Mouse (Mus musculus): ENCODE measurements around the gene Kctd11.
"Not testable (repeated sequence)": the region's sequence is repeated elsewhere in the genome, so short reads cannot be mapped to it uniquely, and the experiment has no call there.

The Kctd11 gene

DNA sequence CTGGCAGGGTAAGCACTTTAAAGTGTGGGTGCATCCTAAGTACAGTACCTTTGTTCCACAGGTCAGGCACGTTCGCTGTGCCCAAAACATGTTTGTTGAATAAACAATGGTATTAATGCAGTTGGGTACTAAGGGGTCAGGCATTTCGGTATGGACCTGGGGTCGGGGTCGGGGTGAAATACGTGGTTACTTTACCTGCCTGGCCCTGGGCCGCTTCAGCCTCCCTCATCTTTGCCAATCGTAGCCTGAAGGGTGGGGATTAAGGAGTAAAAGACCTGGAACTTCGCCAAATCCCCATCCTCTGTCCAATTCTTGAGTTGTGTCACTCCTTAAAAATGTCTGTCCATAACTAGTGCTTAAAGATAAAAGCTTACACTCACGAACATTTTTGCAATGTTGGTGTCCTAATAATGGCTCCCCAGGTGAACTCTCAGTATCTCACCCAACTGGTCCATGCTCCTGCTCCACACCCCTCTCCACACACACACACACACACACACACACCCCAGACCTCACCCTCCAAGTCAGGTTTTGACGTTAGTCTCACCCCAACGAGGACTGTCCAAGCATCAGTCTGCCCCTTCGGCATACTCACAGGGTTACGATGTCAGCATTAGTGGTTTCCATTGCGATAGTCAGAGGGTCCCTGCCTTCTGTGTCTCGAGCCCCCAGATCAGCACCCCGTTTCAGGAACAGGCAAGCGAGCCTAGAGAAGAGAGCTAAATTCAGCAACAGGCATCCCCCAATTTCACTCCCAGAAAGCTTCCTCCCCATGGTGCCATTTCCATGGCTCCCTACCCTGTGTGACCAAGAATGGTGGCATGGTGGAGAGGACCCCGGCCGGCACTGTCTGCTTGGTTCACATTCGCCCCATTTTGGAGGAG lies 823 bp upstream of the Kctd11 start:
- DNase-seq (ENCODE audit: low spot score in 2 of 2) = no peak

DNA sequence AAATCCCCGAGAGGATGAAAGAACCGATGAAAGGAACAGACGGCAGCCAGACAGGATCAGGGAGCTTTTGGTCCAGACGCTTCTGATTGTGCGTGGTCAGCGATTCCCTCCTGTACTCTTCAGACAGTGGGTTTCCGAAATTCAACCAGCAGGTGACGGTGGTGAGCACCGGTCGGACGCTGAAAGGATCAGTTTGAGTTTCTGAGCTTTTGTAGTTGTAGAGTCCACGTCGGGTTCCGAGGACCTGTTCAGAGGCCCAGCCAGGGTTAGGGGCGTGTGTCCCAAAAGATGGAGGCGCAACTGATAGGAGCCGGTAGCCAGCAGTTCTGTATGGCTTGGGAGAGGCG lies 727 bp downstream of the Kctd11 start:
- peak in 1 of 2 experiments; percentile 39 for DNase-seq (ENCODE audit: low spot score in 2 of 2)

DNA sequence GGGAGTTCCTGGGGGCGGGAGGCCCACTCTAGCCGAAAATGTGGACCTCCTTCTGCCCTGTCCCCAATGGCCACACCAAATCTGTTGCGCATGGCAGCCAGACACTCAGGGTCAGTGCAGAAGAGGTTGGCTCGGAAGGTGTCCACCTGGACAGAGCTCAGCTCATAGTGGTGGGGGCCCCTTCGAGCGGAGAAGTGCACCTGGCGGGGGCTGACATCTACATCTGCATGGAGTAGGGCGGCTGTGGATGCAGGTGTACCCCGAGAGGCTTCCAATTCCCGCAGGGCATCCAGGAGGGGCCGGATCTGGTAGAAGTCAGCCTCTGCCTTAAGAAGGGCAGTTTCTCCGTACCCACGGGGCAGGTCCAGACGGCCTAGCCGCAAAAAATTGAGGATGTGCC lies 1.5 kb downstream of the Kctd11 start:
- no peak for DNase-seq (ENCODE audit: low spot score in 2 of 2)

DNA sequence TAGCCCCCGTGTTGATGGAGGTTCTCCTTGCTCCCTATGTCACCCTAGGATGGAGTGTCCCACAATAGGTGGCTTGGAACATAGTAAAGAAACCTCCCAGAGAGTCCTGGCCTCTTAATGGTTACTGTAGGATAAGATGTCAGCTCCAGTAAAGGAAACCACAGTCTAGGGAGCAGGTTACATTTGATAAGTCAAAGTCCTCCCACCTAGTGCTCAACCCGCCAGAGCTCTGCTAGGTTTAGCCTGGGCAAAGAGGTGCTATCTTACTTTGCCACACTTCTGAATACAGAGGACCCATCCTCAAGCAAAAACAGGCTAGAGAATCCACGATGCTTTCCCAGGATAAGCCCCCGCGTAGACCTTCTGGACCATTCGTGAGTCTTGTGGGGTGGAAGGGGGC lies 2.3 kb downstream of the Kctd11 start:
- no peak for DNase-seq (ENCODE audit: low spot score in 2 of 2)

DNA sequence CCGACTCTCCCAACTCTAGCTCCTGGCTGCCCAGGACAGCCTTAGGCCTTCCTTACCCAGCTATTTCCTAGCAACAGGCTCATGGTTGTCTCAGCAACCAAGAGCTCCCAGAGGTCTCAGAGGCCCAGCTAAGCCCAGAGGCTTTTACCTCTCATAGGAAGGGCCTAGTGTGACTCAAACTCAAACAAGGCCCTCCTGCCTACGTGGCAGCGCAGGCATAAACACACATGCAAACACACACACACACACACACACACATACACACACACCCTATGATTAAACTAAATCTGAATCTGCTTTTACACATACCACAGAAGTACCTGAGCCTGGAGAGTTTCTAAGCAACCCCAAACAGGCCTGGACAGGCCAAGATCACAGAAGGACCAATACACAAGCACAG lies 2.8 kb downstream of the Kctd11 start:
- no peak for DNase-seq (ENCODE audit: low spot score in 2 of 2)

DNA sequence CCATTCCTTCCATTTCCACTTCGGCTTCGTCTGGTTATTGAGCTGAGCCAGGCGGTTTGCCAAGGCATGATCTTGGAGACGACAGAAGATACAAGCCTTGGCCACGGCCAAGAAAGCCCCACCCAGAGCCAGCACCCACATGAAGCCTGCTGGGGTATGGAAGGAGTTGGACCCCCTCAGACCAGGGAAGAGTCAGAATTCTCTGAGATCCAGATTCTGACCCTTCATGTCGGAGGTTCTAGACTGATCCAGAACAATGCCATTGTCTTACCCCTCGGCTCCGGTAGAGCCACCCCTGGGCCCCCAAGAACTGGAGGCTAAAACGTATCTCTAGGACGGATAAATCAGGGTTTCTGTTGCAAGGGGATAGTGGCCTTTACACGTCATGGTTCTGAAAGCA lies 3.3 kb downstream of the Kctd11 start, which contains the start of gene Tmem95:
Gene Tmem95, minus strand, starts transcription at position 141 of the 400 bp plus-strand sequence.
- no peak for DNase-seq (ENCODE audit: low spot score in 2 of 2)

DNA sequence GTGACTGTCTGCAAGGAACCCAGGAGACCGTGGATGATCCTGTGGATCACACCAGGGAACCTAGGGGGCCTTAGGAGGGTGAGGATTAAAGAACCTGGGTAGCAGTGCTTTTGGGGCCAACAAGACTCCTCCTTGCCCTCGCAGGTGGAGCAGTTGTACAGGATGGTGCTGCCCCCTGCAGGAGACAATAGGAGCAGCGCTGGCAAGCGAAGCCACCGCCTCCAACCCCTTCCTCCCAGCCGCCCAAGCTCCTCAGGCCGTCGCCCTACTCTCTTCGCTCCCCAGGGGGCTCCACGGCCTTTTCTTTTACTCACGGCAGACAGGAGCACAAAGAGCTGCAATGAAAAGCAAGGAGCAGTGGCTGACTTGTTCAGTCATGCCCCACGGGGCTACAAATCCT lies 4.3 kb downstream of the Kctd11 start:
- peak; percentile 71 to 72 for DNase-seq (ENCODE audit: low spot score in 2 of 2)

DNA sequence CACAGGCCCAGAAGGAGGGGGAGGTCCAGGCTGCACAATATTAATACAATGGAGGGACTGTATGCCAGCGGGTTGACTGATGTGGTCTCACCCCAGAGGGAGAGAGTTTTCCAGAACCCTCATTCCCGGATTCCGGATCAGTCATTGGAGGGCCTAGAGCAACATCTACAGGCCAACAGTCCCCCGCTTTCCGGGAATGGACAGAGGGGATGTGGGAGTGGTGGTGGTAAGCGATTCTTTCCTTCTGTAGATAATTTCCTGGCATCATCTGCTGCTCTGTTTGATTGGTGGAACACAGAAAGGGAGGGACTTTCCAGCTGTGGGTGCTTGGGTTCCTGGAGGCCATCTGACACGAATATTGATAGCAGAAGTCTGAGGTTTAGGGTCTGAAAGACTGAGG lies 5.0 kb downstream of the Kctd11 start:
- peak in 1 of 2 experiments; percentile 27 for DNase-seq (ENCODE audit: low spot score in 2 of 2)

DNA sequence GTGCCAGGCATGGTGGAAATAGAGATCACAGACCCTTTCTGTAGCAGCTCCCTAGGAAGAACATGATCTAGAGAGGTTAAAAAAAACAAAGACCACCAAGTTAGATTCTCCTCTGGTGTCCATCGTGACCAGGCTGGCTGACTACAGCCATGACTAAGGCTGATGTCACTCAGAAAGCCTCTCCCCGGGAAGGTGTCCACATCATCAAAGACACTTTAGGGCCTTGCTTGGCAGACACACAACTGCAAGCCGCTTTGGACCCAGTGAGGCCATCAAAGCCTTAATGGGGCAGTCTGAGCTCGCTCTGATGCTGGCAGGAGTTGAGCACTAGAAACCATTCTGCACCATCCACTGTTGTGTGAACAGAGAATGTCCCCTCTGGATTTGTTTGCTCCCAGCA lies 8.8 kb downstream of the Kctd11 start:
- DNase-seq (ENCODE audit: low spot score in 2 of 2) = no peak

DNA sequence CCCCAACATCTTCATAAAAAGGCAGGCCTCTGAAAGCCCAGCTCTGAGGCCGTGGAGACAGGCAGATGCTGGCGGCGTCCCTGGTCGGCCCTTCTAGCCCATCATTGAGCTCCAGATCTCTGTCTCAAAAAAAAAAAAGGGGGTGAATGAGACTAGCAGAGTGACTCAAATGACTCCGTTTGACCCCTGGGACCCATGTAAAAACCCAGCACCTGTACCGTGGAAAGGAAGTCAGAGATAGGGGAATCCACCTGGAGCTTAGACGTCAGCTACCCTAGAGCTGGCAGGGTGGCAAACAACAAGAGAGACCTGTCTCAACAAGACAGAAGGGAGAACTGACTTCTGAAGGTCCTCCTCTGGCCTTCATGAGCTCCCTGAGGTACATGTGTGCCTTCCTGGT lies 9.4 kb downstream of the Kctd11 start:
- no peak for DNase-seq (ENCODE audit: low spot score in 2 of 2)

DNA sequence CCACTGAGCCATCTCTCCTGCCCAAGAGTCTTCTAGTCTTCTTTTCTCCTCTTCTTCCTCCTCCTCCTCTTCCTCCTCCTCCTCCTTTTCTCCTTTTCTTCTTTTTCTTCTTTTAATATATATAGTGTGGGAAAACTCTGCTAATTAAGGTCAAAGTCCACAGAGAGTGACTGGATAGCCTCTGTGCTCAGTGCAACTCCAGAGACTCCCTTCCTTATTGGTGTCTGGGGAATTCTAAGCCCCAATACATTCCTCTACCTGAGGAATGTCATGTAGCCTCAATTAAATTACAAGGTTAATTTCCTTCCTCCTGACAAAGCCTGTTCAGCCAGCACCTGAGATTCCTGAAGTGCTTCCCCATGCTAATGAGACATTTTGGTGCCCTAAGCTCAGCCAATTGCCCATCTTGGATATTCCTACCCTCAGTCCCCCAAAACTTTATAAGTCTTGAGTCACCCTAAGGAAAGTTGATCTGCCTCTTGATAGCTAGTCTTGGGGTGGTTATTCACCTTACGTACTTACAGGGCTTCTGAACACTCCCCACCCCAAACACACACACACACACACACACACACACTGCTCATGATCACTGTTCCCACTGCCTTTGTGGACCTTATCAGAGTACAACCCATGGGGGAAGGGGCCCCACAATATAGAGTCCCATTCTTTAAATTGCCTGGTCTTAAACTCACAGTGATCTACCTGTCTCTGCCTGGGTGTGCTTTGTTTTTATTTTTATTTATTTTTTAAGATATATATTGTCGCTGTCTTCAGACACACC lies 10.7 kb downstream of the Kctd11 start:
- DNase-seq (ENCODE audit: low spot score in 2 of 2) = no peak

DNA sequence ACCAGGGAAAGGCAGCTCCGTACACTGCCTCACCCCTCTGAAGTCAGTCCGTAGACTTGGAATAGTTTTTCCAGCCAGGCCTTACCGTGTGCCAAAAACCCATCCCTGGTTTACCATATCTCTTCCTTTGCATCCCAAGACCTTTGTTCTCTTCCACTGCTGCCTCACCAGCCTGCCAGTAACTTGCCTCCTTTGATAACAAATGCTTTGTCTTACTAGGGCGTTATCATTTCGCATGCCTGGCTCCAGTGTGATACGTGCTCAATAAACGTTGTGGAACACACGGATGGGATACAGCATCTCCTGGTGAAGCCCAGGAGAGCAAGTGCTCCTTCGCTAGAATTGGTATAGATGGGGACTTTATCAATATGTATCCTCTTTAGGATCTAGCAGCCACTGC lies 13.9 kb downstream of the Kctd11 start:
- DNase-seq (ENCODE audit: low spot score in 2 of 2) = no peak

DNA sequence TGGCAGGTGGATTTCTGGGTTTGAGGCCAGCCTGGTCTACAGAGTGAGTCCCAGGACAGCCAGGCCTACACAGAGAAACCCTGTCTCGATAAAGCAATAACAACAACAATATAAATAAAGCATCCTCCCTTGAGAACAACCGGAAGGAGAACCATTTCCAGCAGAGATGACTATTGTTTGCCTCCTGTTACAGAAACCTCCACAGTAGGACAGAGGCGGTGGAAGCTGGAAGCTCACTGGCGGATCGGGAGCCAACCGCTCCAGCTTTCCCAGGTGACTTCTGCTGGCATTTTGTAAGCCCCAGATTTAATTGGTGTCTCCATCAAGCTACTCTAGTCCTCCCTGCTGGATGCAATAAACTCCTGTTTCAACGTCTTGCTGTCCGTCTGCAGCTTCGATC lies 15.6 kb downstream of the Kctd11 start:
- DNase-seq (ENCODE audit: low spot score in 2 of 2) = no peak

DNA sequence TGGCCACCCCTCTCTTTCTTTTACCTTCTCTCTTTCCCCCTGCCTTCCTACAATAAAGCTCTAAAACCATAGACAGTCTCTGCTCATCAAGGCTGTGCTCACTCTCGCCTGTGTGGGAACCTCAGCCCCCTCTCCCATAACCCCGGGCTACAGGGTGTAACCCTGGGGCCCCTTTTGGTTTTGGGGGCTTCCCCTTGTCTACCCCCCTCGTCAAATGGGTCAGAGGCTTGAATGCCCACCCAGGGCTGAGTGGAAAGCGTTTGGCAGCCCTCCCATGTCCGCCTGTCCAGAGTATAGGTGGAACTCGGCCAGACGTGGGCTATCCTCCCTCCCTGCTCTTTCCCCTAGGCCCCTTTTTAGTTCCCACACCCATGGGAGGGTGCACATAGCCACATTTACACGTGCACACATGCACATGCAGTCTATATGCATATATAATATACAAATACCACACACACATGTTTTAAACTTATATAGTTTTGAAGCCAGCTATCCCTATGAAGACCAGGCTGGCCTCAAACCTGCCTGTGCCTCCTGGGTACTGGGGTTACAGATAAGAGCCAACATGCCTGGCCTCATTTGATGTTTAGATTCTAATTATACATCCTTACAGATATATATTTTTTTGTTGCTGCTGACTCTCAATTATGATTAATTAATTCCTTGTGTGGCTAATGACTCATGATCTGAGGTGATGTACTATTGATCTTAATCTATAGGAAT lies 16.9 kb downstream of the Kctd11 start:
- no peak for DNase-seq (ENCODE audit: low spot score in 2 of 2)

DNA sequence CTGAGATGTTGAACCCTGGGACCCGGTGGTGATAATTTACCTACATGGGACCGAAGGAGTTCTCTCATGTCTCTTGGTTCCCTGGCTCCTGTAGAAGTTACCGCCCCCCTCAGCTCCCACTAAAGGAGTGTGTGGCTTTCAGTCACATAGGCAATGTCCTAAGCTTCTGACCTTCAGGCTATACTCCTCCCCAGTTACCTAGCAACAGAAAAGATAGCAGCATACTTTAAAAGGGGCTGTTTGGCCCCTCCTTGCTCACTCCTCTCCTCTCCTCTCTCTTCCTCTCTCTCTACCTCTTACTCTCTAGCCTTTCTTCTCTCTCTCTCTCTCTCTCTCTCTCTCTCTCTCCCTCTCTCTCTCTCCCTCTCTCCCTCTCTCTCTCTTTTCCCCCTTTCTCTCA lies 17.5 kb downstream of the Kctd11 start:
- DNase-seq (ENCODE audit: low spot score in 2 of 2) = not testable (repeated sequence)

DNA sequence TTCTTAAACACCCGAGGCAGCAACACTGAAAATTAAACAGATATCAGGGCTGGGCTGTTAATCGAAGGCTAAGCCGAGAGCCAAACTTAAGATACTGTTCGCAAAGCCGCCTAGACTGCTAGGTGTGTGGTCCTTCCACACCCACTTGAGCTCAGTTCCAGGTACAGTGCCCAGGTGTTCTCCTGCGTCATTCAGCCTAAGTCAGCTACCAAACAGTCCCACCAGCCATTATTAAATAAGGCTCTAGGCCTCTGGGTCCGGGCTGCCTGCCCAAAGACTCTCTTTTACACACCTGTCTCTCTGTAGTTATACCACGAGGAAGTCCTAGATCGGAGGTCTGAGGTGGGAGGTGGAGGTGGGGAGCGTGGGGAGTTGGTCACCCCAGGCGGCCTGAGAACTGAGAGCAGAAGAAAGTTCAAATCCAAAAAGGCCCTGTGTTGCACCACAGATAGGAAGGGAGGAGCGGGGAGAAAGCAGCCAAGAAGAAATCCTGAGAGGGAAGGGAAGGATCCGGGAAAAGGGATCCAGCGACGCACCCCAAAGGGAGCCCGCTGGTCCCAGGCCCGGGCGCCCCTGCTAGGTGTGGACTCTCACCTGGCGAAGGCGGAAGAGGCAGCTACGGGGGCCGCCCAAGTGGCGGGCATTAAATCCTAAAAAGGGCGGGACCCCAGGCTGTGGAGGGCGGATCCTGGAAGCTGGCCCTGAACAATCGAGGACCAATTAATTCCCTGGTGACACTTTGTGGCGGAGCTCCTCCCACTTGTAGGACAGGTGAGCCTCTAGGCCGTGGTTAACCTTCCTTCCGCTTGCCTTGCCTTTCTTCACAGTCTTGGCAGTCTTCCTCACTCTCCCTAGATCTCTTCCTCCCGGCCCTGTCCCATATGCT lies 22.9 kb downstream of the Kctd11 start, which contains the start of gene Tnk1:
Gene Tnk1, minus strand, starts transcription at position 618 of the 886 bp plus-strand sequence.
- DNase-seq (ENCODE audit: low spot score in 2 of 2) = no peak

DNA sequence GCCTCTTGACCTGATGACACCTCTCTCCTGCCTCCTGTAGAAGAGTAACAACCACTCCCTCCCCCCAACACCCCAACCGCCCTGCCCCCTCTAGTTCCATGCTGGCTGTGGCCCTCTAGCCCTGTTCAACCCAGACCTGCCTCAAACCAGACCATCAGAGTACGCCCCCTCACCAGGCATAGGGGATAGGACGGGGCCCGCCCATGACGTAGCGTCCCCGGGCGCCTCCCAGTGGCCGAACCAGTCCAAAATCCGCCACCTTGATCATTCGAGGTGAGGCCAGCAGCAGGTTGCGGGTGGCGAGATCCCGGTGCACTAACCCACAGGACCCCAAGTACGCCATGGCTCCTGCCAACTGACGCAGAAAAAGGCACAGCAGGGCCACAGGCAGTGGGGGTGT lies 25.9 kb downstream of the Kctd11 start:
- DNase-seq (ENCODE audit: low spot score in 2 of 2) = no peak

DNA sequence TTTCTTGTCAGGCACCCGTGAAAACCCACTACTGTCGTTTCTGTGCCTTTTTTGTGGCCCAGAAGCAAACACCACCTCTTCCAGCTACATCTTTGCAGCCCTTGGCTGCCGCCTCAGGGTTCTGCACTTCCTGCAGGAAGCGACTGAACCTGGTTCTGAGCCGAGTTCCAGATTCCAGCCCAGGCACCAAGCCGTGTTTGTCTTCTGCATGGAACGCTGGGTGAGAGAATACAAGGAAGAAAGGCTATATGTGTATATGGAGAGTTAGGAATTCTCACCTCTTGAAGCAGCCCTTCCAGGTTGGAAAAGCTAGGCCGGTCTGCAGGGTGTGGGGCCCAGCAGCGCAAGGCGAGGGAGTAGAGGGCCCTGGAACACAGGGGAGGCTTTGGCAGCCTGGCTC lies 26.5 kb downstream of the Kctd11 start:
- DNase-seq (ENCODE audit: low spot score in 2 of 2) = no peak

DNA sequence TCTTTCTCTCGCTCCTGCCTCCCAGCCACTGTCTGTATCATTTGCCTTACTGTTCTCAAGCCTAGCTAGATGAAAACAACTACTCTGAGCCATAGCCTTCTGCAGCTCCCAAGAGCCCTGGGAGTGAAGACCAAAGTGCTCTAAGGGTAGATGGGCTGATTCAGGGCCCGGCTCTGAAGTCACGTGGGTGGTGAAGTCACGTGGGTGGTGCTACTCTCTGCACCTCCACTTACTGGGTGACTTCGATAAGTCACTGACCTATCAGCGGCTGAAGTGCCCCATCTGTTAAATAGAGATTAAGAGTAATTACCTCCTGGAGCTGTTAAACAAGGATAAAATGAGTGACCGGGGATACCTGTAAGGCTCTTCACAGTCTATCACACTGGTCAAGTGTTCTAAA lies 27.2 kb downstream of the Kctd11 start:
- DNase-seq (ENCODE audit: low spot score in 2 of 2) = no peak

DNA sequence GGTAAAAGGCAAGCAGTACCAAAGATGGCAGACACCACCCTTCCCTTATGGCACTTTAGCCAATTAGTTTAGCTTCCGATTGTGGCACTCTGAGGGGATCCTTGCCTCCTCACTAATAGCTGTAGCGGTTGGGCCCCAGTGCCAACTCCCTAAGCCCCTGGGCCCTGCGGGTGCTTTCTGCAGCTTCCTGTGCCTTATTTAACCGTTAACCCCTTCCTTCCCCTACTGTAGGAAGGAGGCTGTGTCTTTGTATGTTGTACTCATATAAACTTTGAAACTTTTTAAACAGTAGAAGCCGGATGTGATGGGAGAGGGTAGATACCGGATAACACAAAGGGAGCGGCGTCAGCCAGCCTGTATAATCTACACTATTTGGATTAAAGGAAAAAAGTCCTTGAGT lies 30.5 kb downstream of the Kctd11 start:
- DNase-seq (ENCODE audit: low spot score in 2 of 2) = no peak

DNA sequence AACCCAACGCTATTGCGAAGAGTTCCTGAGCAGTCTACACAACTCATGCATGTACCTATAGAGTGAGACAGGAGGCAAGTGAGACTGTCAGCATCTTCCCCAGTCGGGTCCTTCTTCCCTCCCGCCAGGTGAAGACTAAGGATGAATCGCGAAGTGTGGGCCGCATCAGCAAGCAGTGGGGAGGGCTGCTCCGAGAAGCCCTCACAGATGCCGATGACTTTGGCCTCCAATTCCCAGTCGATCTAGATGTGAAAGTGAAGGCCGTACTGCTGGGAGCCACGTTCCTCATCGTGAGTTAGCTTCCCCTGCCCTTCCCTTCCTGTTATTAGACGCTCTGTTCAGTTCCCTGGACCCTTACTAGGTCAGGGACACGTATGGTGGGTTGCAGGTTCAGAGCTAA lies 31.3 kb downstream of the Kctd11 start:
- DNase-seq (ENCODE audit: low spot score in 2 of 2) = no peak

All from frontal cortex, postnatal 36 days (tissue).